Mouse (Mus musculus): Measurements from ENCODE around the gene B3galt6.

B3galt6 gene

DNA sequence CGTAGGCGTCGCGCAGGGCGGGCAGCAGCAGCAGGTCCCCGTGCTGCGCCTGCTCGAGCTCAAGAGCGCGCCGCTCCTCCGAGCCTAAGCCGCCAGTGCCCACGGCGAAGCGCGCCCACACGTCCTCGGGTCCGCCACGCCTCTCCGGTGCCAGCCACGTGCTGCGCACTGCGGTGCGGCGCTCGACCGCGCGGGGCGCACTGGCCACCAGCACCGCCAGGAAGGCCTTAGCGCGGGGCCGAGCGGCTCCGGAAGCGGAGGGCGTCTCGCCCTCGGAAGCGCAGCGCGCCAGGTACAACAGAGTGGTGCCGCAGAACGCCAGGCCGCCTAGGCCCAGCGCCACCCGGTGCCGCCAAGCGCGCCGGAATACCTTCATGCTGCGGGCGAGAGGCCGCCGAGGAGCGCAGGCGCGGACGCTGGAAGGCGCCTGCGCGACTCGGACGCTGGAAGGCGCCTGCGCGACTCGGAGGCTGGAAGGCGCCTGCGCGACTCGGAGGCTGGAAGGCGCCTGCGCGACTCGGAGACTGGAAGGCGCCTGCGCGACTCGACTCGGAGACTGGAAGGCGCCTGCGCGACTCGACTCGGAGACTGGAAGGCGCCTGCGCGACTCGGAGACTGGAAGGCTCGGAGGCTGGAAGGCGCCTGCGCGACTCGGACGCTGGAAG, at the start of gene B3galt6, which contains the start of gene Sdf4:
TSS of gene B3galt6 (minus strand) at position 409 of the 665 bp plus-strand sequence.
TSS of gene Sdf4 (plus strand) at position 632 of the 665 bp plus-strand sequence.
- peak; percentile 49 for DNase-seq (ENCODE audit: extremely low read depth, low read depth)

DNA sequence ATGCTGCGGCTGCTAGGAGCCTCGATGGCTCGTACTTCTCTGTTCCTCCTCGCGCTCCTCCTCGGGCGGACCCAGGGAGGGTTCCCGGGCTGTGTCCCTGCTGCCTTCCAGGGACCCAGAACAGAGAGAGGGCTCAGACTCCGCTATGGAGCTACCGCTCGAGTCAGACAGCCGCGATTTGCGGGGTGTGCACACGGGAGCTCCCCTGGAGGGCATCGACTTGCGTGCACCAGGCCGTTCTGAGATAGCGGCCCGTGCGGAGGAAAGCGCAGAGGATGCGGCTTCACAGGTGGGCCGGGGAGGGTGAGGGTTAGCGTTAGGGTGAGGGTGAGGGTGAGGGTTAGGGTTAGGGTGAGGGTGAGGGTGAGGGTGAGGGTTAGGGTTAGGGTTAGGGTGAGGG, 42.5 kb upstream of the B3galt6 start:
- DNase-seq (ENCODE audit: extremely low read depth, low read depth) = no peak

DNA sequence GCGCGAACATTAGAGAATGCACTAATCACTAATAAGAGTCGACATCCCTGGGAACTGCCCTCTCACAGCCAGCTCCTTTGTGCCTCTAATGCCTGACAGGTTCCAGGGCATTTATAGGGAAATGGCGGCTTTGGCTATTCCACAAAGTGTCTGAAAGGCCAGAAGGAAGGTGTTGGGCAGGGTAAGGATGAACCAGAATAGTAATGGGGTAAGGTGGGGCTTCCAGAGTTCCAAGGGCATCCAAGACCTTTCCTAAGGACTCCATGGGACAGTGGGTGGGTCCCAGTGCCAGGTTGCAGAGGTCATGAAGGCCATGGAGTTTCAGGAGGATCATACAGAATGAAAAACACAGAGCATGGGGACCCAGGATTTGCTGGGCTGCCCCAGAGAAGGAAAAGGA, 41.9 kb upstream of the B3galt6 start:
- DNase-seq (ENCODE audit: extremely low read depth, low read depth) = no peak

DNA sequence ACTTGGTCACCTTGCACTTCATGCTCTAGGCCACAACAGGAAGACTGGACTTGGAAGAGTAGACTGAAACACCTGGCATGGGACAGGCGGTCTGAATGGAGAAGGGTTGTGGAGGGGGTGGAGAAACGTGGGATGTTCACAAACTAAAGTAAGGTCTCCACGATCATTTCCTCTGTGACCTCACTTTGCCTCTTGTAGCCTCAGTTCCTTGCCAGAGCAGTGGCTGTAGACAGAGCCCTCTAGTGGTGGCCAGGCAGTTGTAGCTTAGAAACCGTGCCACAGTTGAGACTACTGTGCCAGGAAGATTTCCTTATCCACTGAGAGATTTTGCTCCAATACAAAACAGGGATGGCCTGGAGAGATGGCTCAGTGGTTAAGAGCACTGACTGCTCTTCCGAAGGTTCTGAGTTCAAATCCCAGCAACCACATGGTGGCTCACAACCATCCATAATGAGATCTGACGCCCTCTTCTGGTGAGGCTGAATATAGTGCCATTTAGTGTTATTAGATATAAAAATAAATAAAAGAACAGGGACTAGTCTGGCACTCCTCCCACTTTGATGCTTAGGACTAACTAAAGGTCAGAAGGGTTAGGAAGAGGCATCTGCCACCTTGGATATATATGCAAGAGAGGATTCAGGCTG, 41.1 kb upstream of the B3galt6 start:
- DNase-seq (ENCODE audit: extremely low read depth, low read depth) = peak; percentile 47

DNA sequence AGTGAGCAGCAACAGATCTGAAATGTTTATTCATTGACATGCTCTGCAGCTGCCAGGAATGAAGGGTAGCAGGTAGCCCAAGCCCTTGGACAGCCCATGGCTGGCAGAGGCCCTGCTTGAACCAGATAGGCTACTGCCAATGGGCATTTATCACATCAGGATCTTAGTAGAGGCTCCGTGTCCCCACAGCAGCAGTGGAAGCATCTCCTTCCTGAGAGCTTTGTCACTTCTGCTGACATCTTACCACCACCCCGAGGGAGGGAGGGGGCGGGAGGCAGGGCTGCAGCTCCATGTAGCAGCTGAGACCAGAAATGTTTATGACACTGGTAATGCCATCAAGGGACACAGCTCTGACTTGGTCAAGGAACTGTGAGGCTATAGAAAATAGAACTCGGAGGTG, 40.4 kb upstream of the B3galt6 start:
- no peak for DNase-seq (ENCODE audit: extremely low read depth, low read depth)

DNA sequence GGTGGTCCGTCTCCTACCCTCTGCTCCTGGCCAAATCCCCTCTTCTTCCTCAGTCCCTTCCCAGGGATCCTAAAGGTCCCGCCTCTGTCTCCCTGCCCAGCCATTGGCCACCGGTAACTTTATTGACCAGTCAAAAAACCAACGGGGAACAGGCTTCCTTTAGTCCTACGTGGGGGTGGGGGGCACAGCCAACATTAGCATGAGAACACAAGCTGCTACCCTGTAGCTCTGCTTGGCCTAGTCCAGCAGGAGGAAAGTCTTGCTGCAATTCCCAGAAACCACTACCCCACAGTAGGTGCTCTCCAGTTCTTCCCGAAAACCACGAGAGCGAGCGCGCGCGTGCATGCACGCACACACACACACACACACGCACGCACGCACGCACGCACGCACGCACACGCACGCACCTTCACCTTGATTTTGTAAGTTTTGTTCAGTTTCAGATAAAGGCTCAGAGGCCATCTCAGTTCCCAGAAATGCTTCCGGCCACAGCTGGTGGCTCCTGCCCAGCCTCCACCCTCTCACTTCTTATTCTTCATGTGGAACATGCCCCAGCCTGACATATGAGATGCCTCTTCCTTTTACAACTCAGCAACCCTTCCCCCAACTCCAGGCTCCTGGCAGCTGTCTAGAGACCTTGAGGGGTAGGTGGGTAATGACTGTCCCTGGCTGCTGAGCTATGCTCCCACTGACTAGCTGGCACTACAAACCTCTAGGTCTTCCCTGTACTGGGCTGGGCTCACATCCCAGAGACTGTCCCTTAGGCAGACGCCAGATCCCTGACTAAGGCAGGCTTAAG, 39.3 kb upstream of the B3galt6 start:
- no peak for DNase-seq (ENCODE audit: extremely low read depth, low read depth)

DNA sequence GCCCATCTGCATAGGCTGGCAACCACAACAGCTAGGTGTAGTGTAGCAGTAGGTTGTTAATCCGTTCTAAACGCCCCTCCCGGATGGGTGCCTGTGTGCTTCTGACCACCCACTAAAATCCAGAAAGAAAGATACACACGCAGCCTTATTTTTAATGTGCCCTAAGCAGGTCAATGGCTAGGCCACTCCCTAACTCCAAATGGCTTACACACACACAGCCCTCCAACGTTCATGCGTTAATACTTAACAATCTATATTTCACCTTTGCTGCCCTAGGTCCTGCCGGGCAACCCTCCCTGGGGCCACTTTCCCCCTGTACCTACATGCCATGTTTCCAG, 38.8 kb upstream of the B3galt6 start:
- DNase-seq (ENCODE audit: extremely low read depth, low read depth) = no peak

DNA sequence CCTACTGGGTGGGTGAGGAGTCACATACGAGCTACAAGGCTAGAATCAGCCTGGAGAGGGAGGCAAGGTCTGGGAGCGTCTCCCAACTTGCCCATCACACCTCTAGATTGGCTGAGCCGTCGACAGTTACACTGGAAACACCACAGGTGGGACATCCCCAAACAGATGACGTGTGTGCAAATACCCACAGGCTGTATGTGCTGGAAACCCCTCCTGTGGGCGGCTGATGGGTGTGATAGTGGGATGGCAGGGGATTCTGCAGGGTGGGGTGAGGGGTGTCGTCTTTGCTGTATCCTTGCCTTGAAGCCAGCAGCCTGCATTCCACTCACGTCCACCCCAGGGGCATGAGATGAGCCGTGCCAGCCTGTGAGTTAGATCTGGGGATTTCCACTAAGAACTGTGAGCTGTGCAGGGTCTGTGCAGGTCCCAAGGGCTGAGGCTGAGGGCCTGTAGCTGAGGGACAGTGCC, 38.2 kb upstream of the B3galt6 start:
- no peak for DNase-seq (ENCODE audit: extremely low read depth, low read depth)

DNA sequence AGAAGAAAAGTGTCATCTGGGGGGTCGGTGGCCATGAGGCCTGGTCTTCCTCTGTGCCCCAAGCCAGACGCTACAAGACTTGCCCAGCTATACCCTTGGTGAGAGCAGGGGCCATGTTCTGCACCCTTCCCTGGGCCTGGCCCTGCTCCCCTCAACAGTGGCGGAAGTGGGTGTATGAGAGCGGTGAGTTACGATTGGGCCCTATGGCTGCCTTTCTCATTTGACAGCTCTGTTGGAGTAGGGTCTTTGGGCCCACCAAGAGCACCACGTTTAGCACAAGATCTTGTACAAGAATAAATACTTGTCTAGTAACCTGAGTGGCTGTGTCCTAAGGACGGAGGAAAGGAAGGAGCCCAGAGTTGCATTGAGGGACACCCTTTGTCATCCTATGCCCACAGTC, 36.1 kb upstream of the B3galt6 start:
- DNase-seq (ENCODE audit: extremely low read depth, low read depth) = no peak

DNA sequence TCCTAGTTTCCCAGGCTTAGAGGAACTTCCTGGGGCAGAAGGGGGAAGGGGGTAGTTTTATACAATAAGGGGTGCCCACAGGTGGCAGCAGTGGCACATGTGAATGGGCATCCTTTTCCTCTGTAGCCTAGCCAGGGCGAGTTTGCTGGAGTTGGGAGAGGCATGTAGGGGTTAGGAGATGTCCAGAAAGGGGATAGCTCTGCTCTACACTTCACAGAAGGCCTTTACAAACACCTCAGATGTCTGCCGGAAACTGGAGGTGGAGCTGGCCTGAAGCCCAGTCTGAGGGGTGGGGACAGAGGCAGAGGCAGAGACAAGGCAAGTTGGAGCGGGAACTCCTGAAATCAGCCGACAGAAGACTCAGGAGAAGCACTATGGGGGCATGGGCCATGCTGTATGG, 33.6 kb upstream of the B3galt6 start, which contains the start of gene Tnfrsf18:
TSS of gene Tnfrsf18 (plus strand) at position 152 of the 400 bp plus-strand sequence.
- DNase-seq (ENCODE audit: extremely low read depth, low read depth) = peak; percentile 56

DNA sequence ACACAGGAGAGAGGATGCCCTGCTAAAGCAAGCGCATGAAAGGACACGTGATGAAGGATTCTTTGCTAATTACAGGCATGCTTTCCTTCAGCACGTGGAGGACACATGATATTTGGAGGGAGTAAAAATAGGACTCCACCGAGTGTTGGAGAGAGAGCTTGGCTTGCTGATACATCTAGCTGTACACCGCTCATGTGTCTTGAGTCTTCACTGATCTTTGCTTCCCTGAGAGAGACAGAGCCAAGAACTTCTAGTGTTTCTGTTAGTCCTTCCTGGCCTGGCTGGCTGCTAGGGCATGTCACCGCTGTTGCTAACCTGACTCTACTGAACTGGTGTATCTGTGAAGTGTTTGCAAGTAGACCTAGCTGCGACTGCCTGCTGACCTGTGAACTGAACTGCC, 31.7 kb upstream of the B3galt6 start:
- DNase-seq (ENCODE audit: extremely low read depth, low read depth) = no peak

DNA sequence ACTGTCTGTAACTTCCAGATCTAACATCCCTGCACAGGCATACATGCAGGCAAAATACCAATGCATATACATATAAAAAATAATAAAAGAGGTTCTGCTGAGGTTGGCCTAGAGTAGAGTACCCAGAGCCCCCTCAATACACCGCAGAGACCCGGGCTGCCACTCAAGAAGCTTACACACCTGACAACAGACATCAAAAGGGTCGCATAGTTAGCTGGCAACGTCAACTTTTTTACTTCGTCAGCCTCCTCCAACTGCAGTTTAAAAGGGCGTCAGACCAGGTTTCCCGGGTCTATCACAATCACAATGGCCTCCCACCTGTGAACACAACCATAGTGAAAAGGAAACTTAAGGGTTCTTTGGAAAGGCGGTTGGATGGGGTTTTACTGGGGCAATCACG, 31.1 kb upstream of the B3galt6 start:
- no peak for DNase-seq (ENCODE audit: extremely low read depth, low read depth)

DNA sequence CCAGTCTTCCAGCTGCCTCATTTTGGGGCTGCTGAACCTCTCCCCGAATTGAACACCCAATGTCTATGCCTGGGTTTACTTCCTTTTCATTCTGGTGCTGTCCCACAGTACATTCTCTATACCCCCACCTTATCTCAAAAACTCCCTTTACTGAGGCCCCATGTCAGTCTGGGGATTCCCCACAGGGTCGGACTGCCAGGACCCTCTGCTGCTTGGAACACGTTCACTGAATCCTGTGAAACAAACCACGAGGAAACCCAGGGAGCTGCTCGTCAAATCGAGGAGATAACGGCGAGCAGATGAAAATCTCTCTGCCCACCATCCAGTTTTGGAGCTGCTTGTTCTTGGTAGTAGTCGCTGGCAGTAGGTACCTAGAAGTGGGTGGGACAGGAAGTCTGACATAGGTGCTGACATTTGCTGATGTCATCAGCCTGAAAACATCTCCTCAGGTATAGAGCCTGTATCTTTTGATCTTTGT, 29.5 kb upstream of the B3galt6 start:
- no peak for DNase-seq (ENCODE audit: extremely low read depth, low read depth)

DNA sequence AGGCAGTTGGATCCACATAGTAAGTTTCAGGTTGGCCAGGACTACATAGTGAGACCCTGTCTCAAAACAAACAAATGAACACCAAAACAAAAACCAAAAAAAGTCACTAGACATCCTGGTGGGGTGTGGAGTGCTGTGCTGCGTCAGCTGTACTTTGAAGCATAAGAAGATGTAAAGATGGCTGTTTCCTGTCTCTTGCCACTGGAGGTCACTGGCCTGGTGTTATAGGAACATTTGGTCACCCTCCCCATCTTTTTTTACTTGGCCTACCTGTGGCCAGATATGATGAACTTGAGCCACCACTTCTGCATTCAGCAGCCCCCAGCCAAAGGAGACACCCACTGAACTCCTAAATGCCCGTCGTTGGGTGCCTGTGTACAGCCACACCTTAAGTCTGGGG, 28.9 kb upstream of the B3galt6 start:
- no peak for DNase-seq (ENCODE audit: extremely low read depth, low read depth)

DNA sequence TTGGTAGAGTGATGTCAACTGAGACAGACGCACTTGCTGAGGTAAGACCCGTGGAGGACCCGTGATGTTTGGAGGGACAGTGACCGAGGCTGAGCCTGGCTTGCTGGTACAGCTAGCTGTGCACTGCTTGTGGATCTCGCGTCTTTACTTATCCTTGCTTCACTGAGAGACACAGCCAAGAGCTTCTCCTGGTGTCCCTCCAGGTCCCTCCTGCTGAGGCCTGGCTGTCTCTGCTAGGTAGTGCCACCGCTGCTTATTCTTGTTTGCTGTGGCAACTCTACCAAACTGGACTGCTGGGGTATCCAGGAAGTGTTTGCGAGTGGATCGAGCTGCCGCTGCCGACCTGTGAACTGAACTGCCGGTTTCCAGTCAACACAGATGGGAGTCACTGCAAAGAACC, 27.3 kb upstream of the B3galt6 start:
- DNase-seq (ENCODE audit: extremely low read depth, low read depth) = no peak

DNA sequence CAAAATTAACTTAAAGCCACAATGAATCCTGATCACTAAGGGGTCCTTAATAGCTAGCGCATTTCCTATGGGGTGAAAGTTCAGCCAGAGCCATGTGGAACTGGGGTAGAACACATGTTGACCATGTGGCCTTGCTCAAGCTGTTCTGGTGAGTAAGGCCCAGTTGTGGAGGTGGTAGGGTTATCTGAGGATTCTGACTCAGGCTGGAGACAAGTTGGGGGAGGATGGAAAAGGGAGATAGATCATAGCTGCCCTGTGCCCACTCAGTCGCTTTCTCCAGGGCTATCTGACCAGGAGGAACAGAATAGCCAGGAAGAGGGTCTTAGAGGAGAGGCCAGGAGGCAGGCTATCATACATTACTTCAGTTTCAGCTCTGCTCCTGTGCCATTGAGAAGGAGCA, 22.0 kb upstream of the B3galt6 start:
- no peak for DNase-seq (ENCODE audit: extremely low read depth, low read depth)

DNA sequence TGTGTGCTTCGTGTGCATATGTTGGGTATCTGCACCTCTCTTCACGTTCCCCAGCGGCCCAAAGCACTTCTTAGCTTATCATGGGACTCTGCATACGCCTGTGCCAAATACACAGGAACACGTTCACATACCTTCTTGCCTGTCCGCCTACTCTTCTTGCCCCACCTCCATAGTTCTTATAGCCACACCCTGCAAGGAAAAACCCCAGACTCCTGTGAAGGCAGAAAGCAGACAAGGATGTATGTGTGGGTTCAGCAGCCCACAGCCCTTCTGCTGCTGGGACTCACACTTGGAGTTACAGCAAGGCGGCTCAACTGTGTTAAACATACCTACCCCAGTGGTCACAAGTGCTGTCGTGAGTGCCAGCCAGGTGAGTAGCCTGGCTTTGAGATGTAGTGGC, 21.2 kb upstream of the B3galt6 start, which contains the start of gene Tnfrsf4:
TSS of gene Tnfrsf4 (plus strand) at position 207 of the 400 bp plus-strand sequence.
- DNase-seq (ENCODE audit: extremely low read depth, low read depth) = no peak

DNA sequence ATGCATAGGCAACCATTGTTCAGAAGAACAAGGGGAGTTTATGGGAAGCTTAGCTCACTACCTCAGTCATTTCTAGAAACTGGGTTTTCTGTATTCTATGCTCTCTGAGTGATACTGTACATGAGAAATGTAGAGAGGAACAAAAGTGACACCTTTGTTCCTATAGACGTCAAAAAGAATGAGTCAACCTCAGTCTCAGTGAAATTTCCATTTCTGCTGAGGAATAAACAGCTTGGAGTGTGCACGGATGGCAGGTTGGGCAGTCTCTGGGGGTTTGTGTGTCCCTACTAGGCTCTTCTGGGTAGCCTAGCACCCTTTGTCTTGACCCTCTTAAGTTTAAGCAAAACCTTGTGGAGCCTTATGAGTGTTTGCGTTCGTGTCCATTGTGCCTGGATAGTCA, 15.9 kb upstream of the B3galt6 start:
- DNase-seq (ENCODE audit: extremely low read depth, low read depth) = no peak

DNA sequence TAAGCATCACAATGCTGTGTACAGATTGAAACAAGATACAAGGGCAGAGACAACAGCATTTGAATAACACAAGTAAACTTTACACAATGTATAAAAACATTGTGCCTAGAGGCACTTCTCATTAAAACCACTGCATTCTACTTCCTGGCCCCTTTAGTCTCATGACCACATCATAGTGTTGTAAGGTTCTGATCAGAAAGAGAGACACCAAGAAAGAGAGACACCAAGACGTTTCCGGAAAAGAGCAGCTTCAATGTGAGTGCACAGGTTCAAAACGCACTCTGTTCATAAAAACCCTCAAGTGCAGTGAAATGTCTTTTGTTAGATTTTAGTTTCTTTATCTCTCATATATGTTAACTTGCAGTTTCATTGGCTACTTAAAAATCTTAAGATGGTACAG, 11.7 kb upstream of the B3galt6 start:
- no peak for DNase-seq (ENCODE audit: extremely low read depth, low read depth)

DNA sequence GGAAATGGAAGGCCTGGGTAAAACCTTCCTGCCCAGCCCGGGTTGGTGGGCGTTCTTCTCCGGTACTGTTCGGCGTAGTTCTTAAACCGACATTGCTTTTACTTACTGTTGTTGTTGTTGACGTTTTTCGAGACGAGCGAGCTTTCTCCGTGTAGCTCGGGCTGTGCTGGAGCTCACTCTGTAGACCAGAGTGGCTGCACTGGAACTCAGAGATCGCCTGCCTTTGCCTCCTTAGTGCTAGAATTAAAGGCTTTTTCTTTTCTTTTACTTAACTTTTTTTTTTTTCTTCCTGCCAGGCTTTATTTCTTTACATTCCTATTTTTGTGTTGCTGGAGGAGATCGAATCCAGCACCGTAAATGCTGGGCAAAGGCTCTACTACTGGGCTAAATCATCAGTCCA, 1.2 kb upstream of the B3galt6 start:
- peak; percentile 8 for DNase-seq (ENCODE audit: extremely low read depth, low read depth)

DNA sequence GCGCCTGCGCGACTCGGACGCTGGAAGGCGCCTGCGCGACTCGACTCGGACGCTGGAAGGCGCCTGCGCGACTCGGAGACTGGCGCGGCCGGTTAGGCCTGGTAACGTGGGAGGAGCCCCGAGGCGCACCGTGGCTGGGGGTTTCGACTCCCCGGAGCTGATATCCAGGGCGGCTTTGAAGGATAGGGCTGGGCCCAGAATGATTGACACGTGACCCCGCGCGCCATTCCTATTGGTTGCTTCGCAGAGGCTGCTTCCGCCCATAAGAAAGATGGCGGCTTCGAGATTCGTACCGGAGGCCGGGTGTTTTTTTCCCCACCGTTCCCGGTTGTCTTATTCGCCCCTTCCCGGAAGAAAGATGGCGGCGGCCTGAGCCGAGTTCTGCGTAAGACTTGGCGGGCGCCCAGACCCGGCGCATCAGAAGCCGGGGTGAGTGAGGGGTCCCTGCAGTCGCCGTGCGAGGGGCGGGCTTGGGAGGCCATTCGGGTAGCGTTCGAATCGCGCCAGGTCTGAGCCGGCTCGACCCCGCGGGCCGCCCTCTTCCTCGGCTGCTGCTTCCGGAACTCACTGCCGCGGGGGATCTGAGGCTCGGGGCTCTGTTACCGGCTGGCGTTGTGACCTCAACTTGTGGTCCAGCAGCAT, 578 bp upstream of the B3galt6 start:
- DNase-seq (ENCODE audit: extremely low read depth, low read depth) = peak; percentile 80

DNA sequence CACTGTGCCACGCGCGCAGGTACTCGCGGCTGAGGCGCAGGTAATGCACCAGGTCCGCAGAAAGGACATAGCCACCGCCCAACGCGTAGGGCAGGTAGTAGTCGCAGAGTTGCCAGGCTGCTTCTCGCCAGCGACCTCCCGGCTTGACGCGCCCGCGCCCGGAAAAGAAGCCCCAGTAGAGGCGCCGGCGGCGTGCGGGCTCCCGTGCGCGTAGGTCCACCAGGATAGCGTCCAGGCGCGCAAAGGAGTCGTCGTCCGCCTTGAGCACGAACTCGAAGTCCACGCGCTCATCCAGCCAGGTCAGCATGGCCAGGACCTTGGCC, 580 bp downstream of the B3galt6 start:
- DNase-seq (ENCODE audit: extremely low read depth, low read depth) = no peak

Data from MEL-GATA-1-ER (cell line).